Mouse (Mus musculus) intestine, embryonic 14.5 days (tissue): ENCODE data around the gene Slc6a21. TPM values are rescaled to one million over a fixed set of nuclear protein-coding genes. Genes with fewer than 3 reads are reported as not detected.

Experiments
- ATAC-seq: fragments of 200-750 bp; cut with Nextera tagmentation; replicated peaks from 2 replicates; pipeline ENCODE4 v1.8.0; 2017; ENCODE audit warnings: low read depth, moderate number of reproducible peaks, moderate TSS enrichment, moderate library complexity; ENCODE audit not compliant: low FRiP score, low TSS enrichment
- DNase-seq: peaks from one replicate; pipeline ENCODE4 v3.0.0-alpha.2; 2018; ENCODE audit warnings: low spot score
- H3K27ac ChIP-seq: fragments of 300-500 bp; sonication (generic); 2 replicates; pipeline ENCODE4 v1.5.1; 2014; ENCODE audit warnings: low read depth, mild to moderate bottlenecking, control low read depth
- H3K27me3 ChIP-seq: fragments of 300-500 bp; sonication (generic); replicated peaks from 2 replicates; pipeline ENCODE4 v1.6.1; 2014; ENCODE audit warnings: low read length, control low read depth; ENCODE audit not compliant: control insufficient read depth, insufficient read depth
- H3K36me3 ChIP-seq: fragments of 300-500 bp; sonication (generic); 2 replicates; pipeline ENCODE4 v1.6.1; 2014; ENCODE audit warnings: low read length, control low read depth; ENCODE audit not compliant: control insufficient read depth, insufficient read depth
- H3K4me1 ChIP-seq: fragments of 300-500 bp; sonication (generic); replicated peaks from 2 replicates; pipeline ENCODE4 v1.6.1; 2014; ENCODE audit warnings: low read length, control low read depth, mixed read lengths; ENCODE audit not compliant: control insufficient read depth, insufficient read depth
- H3K4me2 ChIP-seq: fragments of 300-500 bp; sonication (generic); 2 replicates; pipeline ENCODE4 v1.6.1; 2014; ENCODE audit warnings: low read length
- H3K4me3 ChIP-seq: fragments of 300-500 bp; sonication (generic); 2 replicates; pipeline ENCODE4 v1.5.1; 2014; ENCODE audit warnings: low read depth, low read length, control low read depth, mixed read lengths
- H3K9ac ChIP-seq: fragments of 300-500 bp; sonication (generic); 2 replicates; pipeline ENCODE4 v1.6.1; 2014; ENCODE audit warnings: mild to moderate bottlenecking, low read length
- H3K9me3 ChIP-seq: fragments of 300-500 bp; sonication (generic); 2 replicates; pipeline ENCODE4 v1.6.1; 2016; ENCODE audit warnings: low read length, control low read depth; ENCODE audit not compliant: control insufficient read depth
- WGBS: fragments of 180-500 bp; shearing (Covaris S2); extraction: QIAGEN DNeasy Blood & Tissue Kit; methylation state at CpG from one replicate; pipeline ENCODE4 v1.1.7; 2014; 5-methylcytosine and 5-hydroxymethylcytosine counted together
- polyA plus RNA-seq: library from polyadenylated mRNA; unstranded; fragments of >200 nt; fragmentation: Nextera tagmentation; extraction: Ambion mirVana; gene quantifications from 2 replicates; pipeline ENCODE4 v1.2.1, GENCODE M21; 2014

Gene Slc6a21
- polyA plus RNA-seq, 1 experiment from 2014 or later: not detected

DNA sequence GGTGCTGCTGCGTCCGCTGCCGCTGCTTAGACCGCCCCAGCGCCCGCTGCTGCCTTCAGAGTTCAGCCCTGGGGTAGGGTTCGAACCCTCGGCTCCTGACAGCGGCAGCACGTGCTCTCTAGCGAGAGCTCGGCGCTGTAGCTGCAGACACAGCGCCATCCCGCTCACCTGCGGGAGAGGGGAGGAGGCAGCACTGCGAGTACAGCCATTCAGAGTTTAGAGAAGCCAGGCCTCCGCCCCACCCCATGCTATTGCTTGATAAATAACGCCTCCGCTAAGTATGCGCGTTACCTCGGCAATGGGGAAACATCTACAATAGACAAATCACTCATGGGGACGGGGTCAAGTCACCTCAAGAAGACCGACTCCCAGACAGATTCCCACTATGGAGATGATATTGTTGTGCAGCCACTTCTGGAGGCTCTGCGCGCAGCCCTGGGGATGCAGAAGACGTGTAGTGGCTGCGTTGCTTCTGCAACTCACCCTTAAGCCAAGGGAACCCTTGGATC, 42.9 kb upstream of the Slc6a21 start:
- H3K9ac ChIP-seq: no peak overlapping the region
- H3K4me3 ChIP-seq: no peak overlapping the region

DNA sequence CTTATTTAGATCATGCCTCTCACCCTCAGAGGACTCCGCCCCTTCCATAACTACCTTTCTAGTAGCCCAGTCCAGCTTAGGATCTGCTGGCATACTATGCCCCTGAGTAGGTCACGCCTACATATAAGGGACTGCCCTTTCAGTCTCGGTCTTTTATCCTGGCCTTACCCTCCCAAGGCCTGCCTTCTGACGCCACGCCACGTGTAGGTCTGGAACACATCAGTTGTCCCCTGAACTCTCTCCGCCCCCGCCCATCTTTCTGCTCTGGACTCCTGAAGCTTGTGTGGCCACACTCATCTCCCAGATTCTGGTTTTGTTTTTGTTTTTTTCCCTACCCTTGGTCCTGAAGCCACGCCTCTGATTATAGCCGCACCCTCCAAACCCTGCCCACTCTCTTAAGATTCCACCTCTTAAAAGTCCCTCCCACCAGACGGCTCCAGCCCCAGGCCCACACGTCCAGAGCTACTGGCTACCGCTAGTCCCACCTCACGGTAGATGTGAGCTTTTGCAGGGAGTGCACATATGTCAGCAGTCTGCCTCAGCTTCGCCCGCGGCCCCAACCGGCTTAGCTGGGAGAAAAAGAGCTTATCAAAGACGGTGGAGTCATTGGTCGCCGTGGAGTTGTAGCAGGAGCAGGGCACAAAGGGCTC, 42.3 kb upstream of the Slc6a21 start:
- peak; percentile 72 for ATAC-seq
- H3K27ac ChIP-seq: peak overlapping the region; percentile 55
- peaks cover 33% of the 10 kb centered on the region for H3K36me3 ChIP-seq
- 7% methylated on average over 21 of the region's 21 CpGs for WGBS
- DNase-seq: peak; percentile 82
- no peaks in the 10 kb centered on the region for H3K9me3 ChIP-seq
- H3K27me3 ChIP-seq: no peaks in the 10 kb centered on the region
- peak overlapping the region; percentile 23 for H3K4me3 ChIP-seq
- peak overlapping the region; percentile 47 for H3K4me2 ChIP-seq
- H3K9ac ChIP-seq: 0 out of 2 replicates have a peak overlapping the region, but pooled peaks have one; percentile 7
- H3K4me1 ChIP-seq: peaks cover 24% of the 10 kb centered on the region

More for the DNA sequence above, 42.9 kb upstream of the Slc6a21 start:
- Histone ChIP-seq H3K4me1 (peaks cover 24% of the 10 kb centered on the region), H3K9me3 (no peaks in the 10 kb centered on the region), H3K27me3 (no peaks in the 10 kb centered on the region), H3K27ac (peak overlapping the region; percentile 55), H3K4me2 (peak overlapping the region; percentile 47), H3K36me3 (peaks cover 39% of the 10 kb centered on the region)
- 10% methylated on average over 29 of the region's 29 CpGs for WGBS
- ATAC-seq (peak; percentile 14; the same call in 1 of the 2 replicates), DNase-seq (peak; percentile 76)

DNA sequence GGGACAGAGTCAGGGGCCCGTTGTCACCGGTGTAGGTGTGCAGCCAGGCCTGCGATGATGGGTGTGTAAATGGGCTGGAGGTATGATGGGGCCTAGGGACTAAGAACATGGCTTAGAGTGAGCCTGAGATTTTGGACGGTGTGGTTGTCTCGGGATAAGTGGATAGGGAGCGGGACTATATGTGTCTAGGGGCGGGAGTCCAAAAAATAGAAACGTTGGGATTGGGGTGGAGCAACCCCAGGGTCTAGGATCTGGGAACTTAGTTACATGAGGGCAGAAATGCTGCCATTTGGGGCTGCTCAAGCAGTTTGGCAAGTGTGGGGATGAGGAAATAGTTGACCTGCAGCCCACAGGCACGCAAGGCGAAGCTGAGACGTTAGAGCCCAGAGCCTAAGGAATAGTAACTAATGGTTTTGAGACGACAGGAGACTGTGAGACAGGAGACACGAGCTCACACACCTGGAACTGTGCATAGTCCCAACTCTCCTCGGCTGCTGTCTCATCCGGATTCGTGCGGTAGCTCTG, 41.6 kb upstream of the Slc6a21 start:
- 0 out of 2 replicates have a peak overlapping the region, but pooled peaks have one; percentile 33 for H3K27ac ChIP-seq
- H3K4me1 ChIP-seq: peaks cover 24% of the 10 kb centered on the region
- WGBS: 33% methylated on average over 17 of the region's 17 CpGs
- H3K4me3 ChIP-seq: peak overlapping the region; percentile 23; the same call in 1 of the 2 replicates
- peaks cover 33% of the 10 kb centered on the region for H3K36me3 ChIP-seq
- H3K4me2 ChIP-seq: peak overlapping the region; percentile 47
- ATAC-seq (peak; percentile 6; the same call in 1 of the 2 replicates), DNase-seq (no peak)
- H3K9ac ChIP-seq: 0 out of 2 replicates have a peak overlapping the region, but pooled peaks have one; percentile 7
- H3K9me3 ChIP-seq: no peaks in the 10 kb centered on the region
- no peaks in the 10 kb centered on the region for H3K27me3 ChIP-seq

GRCm38 (mm10) chr7:45237747-45238699, 39.3 kb upstream of the Slc6a21 start:
- Histone ChIP-seq H3K9me3 (no peaks in the 10 kb centered on the region), H3K27me3 (no peaks in the 10 kb centered on the region), H3K4me3 (no peak overlapping the region), H3K4me1 (peaks cover 22% of the 10 kb centered on the region), H3K4me2 (no peak overlapping the region), H3K9ac (no peak overlapping the region), H3K36me3 (peaks cover 10% of the 10 kb centered on the region), H3K27ac (no peak overlapping the region)
- 75% methylated on average over 17 of the region's 17 CpGs for WGBS
- ATAC-seq (no peak), DNase-seq (no peak)

- Histone ChIP-seq H3K9ac (no peak within 1 kb of the TSS), H3K27ac (no peak within 1 kb of the TSS), H3K27me3 (no peaks in the 10 kb centered on the region), H3K4me2 (peak within 1 kb of the TSS; percentile 22; the same call in 1 of the 2 replicates), H3K4me1 (peaks cover 15% of the 10 kb centered on the region), H3K4me3 (no peak within 1 kb of the TSS), H3K36me3 (peaks cover under 1% of the 10 kb centered on the region), H3K9me3 (no peaks in the 10 kb centered on the region)
- DNase-seq (no peak), ATAC-seq (no peak)
- 38% methylated on average over 20 of the region's 20 CpGs for WGBS
Observed at GRCm38 (mm10) chr7:45238723-45239496, 38.4 kb upstream of the Slc6a21 start, which contains the start of gene Cd37. Cd37 (minus strand) TSS chr7:45239115.

DNA sequence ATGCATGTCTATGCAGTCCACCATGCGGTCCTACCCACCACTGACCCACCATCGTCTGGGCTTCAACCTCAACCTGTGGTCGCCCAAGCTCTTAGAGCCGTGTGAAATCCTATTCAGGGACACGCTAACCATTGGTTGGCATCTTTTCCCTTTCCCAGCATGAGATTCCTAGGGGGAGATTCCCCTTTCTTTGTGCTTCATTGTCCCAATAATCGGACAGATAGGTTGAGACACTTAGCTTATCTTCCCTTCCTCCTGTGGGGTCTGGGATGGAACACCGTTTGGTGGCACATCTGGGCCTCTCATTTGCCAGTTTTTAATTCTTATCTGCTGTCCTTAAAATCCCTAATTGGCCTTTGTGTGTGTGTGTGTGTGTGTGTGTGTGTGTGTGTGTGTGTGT, 37.2 kb upstream of the Slc6a21 start:
- WGBS: 89% methylated on average over 7 of the region's 7 CpGs
- H3K27ac ChIP-seq: no peak overlapping the region
- H3K27me3 ChIP-seq: no peaks in the 10 kb centered on the region
- no peaks in the 10 kb centered on the region for H3K9me3 ChIP-seq
- no peaks in the 10 kb centered on the region for H3K36me3 ChIP-seq
- H3K4me1 ChIP-seq: peaks cover 6% of the 10 kb centered on the region
- ATAC-seq (no peak), DNase-seq (no peak)
- no peak overlapping the region for H3K4me2 ChIP-seq
- H3K4me3 ChIP-seq: no peak overlapping the region
- H3K9ac ChIP-seq: no peak overlapping the region

GRCm38 (mm10) chr7:45240633-45241388, 36.5 kb upstream of the Slc6a21 start, which contains the start of gene Slc6a16:
Slc6a16 (plus strand) TSS chr7:45241085.
- Histone ChIP-seq H3K27me3 (no peaks in the 10 kb centered on the region), H3K9ac (peak within 1 kb of the TSS; percentile 20; the same call in 1 of the 2 replicates), H3K9me3 (no peaks in the 10 kb centered on the region), H3K36me3 (no peaks in the 10 kb centered on the region), H3K4me1 (no peaks in the 10 kb centered on the region), H3K4me3 (peak within 1 kb of the TSS; percentile 10; the same call in 1 of the 2 replicates), H3K4me2 (peak within 1 kb of the TSS; percentile 44), H3K27ac (no peak within 1 kb of the TSS)
- no peak for ATAC-seq
- WGBS: 14% methylated on average over 53 of the region's 53 CpGs
- peak; percentile 73 for DNase-seq
